Mouse (Mus musculus) testis, adult 2 months (tissue): Measurements from ENCODE around the gene Rab34. TPM values are rescaled to one million over a fixed set of nuclear protein-coding genes. Genes with fewer than 3 reads are reported as not detected.

ENCODE experiments used
- H3K27ac ChIP-seq: fragments of 200-500 bp; 2 replicates; pipeline ENCODE4 v1.5.1; 2012; ENCODE audit warnings: low read depth, low read length; ENCODE audit not compliant: control insufficient read depth, insufficient read depth
- H3K27me3 ChIP-seq: fragments of 200-500 bp; 2 replicates; pipeline ENCODE4 v1.6.1; 2012; ENCODE audit warnings: mild to moderate bottlenecking, low read length, moderate library complexity; ENCODE audit not compliant: control insufficient read depth, insufficient read depth
- H3K36me3 ChIP-seq: fragments of 200-500 bp; 2 replicates; pipeline ENCODE4 v1.6.1; 2012; ENCODE audit warnings: mild to moderate bottlenecking, low read length; ENCODE audit not compliant: control insufficient read depth, insufficient read depth
- H3K4me1 ChIP-seq: fragments of 200-500 bp; 2 replicates; pipeline ENCODE4 v1.6.1; 2012; ENCODE audit warnings: low read length; ENCODE audit not compliant: control insufficient read depth, insufficient read depth
- H3K4me3 ChIP-seq: fragments of 200-500 bp; 2 replicates; pipeline ENCODE4 v1.5.1; 2012; ENCODE audit warnings: low read depth, mild to moderate bottlenecking, low read length, moderate library complexity, mixed read lengths; ENCODE audit not compliant: control insufficient read depth
- CTCF ChIP-seq: fragments of 200-500 bp; IDR thresholded peaks from 2 replicates; pipeline ENCODE4 v1.5.1; 2012; ENCODE audit warnings: low read depth, mild to moderate bottlenecking, inconsistent platforms, low read length, moderate library complexity; ENCODE audit not compliant: control insufficient read depth, insufficient read depth, insufficient replicate concordance
- POLR2A ChIP-seq: fragments of 200-500 bp; IDR thresholded peaks from 2 replicates; pipeline ENCODE4 v1.6.1; 2012; ENCODE audit warnings: low read depth, mild to moderate bottlenecking, inconsistent platforms, low read length, moderate library complexity; ENCODE audit not compliant: control insufficient read depth
- polyA plus RNA-seq: library from polyadenylated mRNA; depleted of rRNA; stranded (reverse); fragments of >200 nt; gene quantifications from 2 replicates; pipeline ENCODE4 v1.2.3, GENCODE M21; 2012

The Rab34 gene
- polyA plus RNA-seq, 1 experiment: 13.2 TPM

DNA sequence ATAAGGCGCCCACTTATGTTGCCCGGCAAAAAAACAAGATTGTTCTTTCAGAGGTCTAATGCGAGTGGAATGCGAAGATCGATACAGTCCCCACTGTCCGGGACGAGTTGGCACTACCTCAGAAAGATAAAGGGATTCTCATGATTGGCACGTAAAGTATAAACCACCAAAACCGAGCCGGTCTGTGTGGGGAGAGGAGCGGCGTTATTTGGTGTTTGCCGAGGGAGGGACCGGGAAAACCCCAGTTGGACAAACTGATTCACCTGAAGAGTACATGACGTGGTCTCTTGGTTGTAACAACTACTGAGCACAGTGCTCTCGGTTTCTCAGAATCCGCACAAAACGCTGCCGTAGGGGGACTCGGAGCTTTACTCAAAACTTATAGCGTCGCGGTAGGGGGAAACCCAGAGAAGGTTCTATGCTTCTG, 11.3 kb upstream of the Rab34 start:
- H3K4me1 ChIP-seq: peaks cover 21% of the 10 kb centered on the region
- peak overlapping the region; percentile 88 for H3K27ac ChIP-seq
- H3K27me3 ChIP-seq: no peaks in the 10 kb centered on the region
- H3K36me3 ChIP-seq: peaks cover 1% of the 10 kb centered on the region
- H3K4me3 ChIP-seq: peak overlapping the region; percentile 88
- TF ChIP-seq CTCF: no peak
- no peak for TF ChIP-seq POLR2A

- Histone ChIP-seq H3K36me3 (peaks cover 1% of the 10 kb centered on the region), H3K4me3 (peak overlapping the region; percentile 88), H3K4me1 (peaks cover 21% of the 10 kb centered on the region), H3K27ac (peak overlapping the region; percentile 88), H3K27me3 (no peaks in the 10 kb centered on the region)
- TF ChIP-seq CTCF (no peak), POLR2A (no peak)
These were observed 10.8 kb upstream of the Rab34 start for GRCm38 (mm10) chr11:78177437-78177836.

DNA sequence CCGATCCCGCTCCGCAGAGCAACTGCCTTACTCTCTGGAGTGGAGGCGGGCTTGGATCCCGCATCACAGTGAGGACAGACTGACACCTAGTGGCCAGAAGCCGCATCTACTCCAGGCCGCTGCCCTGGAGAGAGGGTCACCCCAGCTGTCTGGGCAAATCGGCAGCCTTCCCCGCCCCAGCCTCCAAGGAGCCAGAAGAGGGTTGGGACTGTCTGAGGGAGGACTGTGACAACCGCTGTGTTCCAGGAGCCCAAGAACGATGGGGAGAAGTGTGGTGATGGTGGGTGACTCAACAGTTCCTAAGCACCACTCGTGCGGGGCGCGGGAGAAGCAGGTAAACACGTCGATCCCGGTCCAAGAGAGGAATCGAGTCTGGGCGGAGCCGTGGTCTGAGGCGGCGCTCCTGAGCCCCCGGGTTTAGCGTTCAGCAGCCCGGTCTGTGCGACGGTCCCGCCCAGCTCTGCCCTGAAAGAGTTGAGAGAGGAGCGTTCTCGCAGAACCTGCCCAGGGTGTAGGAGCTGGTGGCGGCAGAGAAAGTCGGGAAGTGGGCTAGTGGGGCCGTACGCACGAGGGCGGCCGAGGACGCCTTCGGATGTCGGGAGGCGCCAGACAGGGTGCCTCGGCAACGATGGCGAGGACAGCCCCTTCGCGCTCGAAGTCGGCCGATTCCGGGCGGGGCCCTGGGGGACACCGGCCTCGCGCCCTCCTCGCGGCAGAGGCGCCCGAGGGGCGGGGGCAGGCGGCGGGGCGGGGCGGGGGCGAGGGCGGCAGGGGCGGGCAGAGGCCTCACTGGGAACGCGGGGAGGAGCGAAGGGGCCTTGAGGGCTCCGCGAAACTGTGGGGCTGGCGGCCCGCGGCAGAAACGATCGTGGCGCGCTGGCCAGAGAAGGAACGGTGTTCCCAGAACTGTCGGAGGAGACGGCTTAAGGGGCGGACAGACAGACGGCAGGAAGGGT, 10.0 kb upstream of the Rab34 start:
- Histone ChIP-seq H3K27ac (peak overlapping the region; percentile 88), H3K36me3 (peaks cover 1% of the 10 kb centered on the region), H3K4me3 (peak overlapping the region; percentile 88), H3K4me1 (peaks cover 25% of the 10 kb centered on the region), H3K27me3 (no peaks in the 10 kb centered on the region)
- peak; percentile 96 for TF ChIP-seq CTCF
- peak; percentile 37; the same call in 1 of the 2 replicates for TF ChIP-seq POLR2A

- Histone ChIP-seq H3K27me3 (no peaks in the 10 kb centered on the region), H3K4me3 (peak overlapping the region; percentile 88), H3K36me3 (peaks cover 1% of the 10 kb centered on the region), H3K4me1 (peaks cover 25% of the 10 kb centered on the region), H3K27ac (peak overlapping the region; percentile 85)
- TF ChIP-seq POLR2A: no peak; the same call in 1 of the 2 replicates
- no peak for TF ChIP-seq CTCF
These were observed 9.3 kb upstream of the Rab34 start for GRCm38 (mm10) chr11:78178859-78179437.

DNA sequence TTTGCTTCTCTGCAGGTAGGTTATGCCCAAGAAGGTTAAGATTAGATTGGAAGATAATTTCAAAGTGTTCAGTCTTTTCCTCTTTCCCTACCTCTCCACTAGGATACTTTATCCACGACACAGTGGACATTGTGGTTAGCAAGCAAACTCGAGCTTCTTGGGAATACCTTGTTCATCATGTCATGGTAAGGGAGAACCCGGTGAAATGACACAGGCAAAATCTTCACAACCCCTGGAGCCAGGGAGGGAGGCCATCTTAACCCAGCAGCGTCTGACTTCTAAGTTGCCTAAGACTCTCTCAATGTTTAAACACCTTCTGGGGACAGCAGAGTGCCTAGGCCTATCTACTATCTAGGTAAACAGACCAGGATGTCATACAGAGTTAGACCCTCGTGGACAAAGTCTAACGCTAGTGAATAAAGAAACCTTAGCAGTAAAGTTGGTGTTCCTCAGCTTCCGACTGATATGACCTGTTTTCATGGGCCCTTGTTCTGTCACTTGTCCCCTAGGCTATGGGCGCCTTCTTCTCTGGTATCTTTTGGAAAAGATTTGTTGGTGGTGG, 8.7 kb upstream of the Rab34 start:
- peak overlapping the region; percentile 88 for H3K4me3 ChIP-seq
- peak overlapping the region; percentile 85 for H3K27ac ChIP-seq
- H3K4me1 ChIP-seq: peaks cover 25% of the 10 kb centered on the region
- no peaks in the 10 kb centered on the region for H3K27me3 ChIP-seq
- H3K36me3 ChIP-seq: peaks cover 1% of the 10 kb centered on the region
- TF ChIP-seq POLR2A: no peak

- H3K27ac ChIP-seq: no peak overlapping the region
- TF ChIP-seq CTCF (no peak), POLR2A (no peak)
- no peaks in the 10 kb centered on the region for H3K27me3 ChIP-seq
- H3K36me3 ChIP-seq: peaks cover 1% of the 10 kb centered on the region
- peaks cover 25% of the 10 kb centered on the region for H3K4me1 ChIP-seq
- H3K4me3 ChIP-seq: no peak overlapping the region
These were observed 8.0 kb upstream of the Rab34 start for GRCm38 (mm10) chr11:78180081-78180761.

- H3K4me3 ChIP-seq: no peak overlapping the region
- H3K27ac ChIP-seq: no peak overlapping the region
- no peaks in the 10 kb centered on the region for H3K27me3 ChIP-seq
- TF ChIP-seq CTCF: no peak
- no peak for TF ChIP-seq POLR2A
- H3K4me1 ChIP-seq: peaks cover 22% of the 10 kb centered on the region
- peaks cover 1% of the 10 kb centered on the region for H3K36me3 ChIP-seq
These were observed 6.3 kb upstream of the Rab34 start for GRCm38 (mm10) chr11:78181830-78182357.
